Mouse (Mus musculus) heart, postnatal 4 days (tissue): ENCODE measurements around the gene Usp30. TPM values are rescaled to one million over a fixed set of nuclear protein-coding genes. Genes with fewer than 3 reads are reported as not detected.
A peak's percentile ranks its signal among the peaks of the same experiment; 100 is the strongest.

Experiments
- DNase-seq: peaks from one replicate; pipeline ENCODE4 v3.0.0; 2021
- total RNA-seq, 2 experiments: library from RNA; stranded (reverse); gene quantifications; 2 replicates each; pipeline ENCODE4 v1.2.3; 2021

Usp30 gene
- total RNA-seq, 2 experiments from 2014 or later = 15.9 to 17.8 TPM

DNA sequence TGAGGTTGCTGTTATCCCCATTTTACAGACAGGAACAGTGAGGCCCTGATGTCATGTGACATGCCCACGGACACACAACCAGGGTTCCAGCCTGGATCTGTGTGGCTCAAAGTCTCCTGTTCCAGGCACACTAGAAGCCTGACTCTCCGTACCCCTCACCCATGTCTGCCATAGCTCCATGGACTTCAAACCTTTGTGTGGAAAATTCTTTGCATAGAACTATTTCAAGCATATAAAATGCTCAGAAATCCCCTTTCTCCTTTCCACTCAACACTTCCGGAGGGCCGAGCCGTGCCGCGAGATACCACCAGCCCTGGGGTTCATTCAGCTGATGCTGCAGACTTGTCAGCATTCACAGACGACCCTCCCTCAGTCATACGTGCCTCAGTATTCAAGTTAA lies 2.3 kb downstream of the Usp30 start:
- DNase-seq = no peak

DNA sequence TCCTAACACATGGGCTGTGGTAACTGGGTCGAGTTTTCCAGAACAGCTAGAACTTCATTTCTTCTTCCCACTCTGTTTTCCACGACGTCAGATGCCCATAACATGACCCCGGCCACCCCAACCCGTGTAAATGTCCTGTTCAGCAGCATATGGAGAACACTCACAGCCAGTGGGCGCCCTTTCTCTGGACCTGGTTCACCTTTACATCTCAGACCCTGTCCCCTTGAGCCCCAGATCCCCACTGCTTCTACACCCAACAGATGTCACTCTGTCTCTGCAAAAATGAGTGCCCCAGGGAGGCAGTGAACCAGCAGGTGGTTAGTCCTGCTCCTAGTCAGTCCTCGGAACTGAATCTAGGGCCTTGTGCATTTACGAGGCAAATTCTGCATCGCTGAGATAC lies 2.7 kb downstream of the Usp30 start:
- DNase-seq = no peak

GRCm38 (mm10) chr5:114070858-114071257 lies 5.6 kb downstream of the Usp30 start:
- no peak for DNase-seq

GRCm38 (mm10) chr5:114072262-114072661 lies 7.0 kb downstream of the Usp30 start:
- DNase-seq = no peak

- DNase-seq = no peak
Measured at GRCm38 (mm10) chr5:114077009-114077408, 11.7 kb downstream of the Usp30 start.

DNA sequence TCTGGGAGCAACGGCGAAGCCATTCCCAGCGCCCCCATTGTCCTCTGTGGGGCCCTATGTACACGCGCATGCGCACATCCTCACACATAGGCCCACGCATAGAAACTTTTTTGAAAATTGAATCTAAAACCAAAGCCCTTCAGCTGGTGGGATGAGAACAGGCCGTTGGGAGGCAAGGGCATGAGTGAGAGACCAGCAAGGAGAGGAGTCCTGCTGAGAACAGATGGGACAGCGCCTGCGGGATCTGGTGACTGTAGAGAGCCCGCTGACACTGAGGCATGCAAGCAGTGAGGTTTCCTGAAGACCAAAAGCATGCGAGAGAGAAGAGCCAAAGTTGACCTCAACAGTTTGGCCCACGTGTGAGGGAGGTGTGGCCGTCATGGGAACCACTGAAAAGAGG lies 20.2 kb downstream of the Usp30 start:
- DNase-seq = no peak

GRCm38 (mm10) chr5:114087875-114088480 lies 22.7 kb downstream of the Usp30 start:
- no peak for DNase-seq

DNA sequence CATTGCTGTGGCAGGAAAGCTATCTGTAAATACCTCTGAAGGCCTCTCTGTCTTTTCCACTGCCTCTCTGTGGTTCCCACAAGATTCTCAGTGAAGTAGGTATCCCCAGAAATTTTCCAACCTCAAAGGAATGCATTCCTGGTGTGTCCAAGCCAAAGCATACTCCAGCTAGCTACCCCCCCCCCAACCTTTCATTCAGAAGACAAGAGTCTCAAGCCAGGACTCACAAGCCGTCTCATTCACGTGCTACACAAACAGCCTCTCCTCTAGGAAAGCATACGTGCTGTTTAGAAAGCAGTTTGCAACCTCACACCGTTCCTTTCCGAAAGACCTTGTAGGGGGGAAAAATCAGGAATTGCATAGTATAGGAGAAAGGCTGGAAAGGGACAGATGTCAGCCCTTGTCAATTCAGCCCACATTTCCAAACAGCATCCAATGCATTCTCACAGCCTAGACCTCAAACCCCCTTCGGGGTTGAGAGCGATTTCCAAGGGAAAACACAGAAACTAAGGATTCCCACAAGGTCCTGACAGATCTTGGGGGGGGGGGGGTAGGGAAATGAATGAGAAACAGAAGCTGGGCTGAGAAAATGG lies 25.3 kb downstream of the Usp30 start:
- no peak for DNase-seq

DNA sequence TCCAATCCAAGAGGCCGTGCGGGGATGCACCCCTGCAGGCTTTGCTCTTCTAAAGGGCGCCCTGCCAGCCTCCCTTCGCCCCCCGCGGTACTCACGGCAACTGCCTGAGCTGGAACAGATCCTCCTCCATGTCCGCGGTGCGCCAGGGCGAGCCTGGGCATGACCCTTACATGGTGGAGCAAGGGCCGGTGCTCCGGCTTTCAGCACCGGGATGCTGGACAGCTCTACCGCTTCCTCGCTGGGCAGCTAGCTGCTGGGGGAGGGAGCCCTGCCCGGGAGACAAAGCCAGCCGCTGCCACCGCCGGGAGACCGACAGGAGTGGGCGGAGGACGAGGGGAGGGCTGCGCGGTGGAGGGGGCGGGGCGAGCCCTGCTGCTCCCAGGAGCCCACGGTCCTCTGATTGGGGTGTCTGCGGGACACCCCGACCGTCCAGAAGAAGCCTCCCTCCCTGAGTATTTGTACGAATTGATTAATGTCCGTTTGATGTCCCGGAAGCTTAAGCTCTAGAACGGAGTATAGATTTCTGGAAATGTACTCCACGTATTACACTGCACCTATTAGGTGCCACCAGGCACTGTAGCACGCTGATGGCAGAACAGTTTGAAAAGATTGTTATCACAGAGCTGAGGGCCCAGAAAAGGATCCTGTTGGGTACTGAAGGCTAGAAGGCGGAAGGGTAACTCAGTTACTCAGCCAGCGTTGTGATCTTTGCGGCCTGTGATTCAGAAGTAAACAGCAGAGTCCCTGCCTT lies 26.0 kb downstream of the Usp30 start, which contains the start of gene Svop:
Gene Svop (minus strand): TSS at position 514 of the 751 bp plus-strand sequence.
- peak; percentile 89 for DNase-seq

DNA sequence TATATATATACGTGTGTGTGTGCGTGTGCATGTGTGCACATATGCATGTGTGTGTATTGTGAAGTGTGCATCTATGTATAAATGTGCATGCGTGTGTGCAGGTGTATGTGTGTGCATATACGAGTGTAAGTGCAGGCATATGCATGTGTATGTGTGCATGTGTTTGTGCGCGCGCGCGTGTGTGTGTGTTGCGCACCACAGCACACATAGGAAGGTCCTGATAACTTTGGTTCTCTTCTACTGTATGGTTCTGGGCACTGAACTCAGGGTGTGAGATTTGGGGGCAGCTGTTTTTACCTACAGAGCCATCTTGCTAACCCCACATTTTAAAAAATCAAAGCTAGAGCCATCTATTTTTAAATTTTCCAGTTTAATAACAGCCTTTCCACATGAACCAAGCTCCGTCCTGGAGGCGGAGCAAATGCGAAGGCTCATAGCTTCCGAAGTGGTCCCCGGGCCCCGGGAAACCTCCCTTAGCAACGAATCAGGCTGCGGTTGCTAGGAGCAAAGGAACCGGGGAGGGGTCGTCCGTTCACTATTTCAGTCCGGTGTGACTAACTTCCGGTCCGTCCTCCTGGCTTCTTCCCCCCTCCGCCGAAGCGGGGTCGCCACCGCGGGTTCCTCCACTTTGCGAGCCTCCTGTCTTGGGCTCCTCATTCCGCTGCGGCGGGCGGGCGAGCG lies 34.6 kb downstream of the Usp30 start:
- DNase-seq = peak; percentile 97

- peak; percentile 13 for DNase-seq
Measured at GRCm38 (mm10) chr5:114100390-114101099, 35.3 kb downstream of the Usp30 start.

DNA sequence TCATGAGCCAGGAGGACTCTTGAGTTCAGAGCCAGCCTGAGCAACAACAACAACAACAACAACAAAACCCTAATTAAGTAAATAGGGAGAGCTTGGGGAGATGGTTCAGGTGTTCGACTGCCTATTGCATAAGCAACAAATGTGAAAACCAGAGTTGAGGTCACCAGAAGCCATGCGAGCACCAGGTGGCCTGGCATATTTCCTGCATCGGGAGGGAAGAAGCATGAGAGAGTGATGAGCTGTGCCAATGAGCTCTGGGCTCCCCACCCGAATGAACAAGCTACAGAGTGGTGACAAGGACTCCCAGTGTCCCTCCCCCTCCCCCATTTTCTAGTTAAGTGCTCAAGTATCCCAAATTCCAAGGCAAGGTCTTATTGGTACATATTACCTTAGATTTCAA lies 36.6 kb downstream of the Usp30 start:
- DNase-seq = no peak

GRCm38 (mm10) chr5:114102807-114103206 lies 37.5 kb downstream of the Usp30 start:
- DNase-seq = no peak

DNA sequence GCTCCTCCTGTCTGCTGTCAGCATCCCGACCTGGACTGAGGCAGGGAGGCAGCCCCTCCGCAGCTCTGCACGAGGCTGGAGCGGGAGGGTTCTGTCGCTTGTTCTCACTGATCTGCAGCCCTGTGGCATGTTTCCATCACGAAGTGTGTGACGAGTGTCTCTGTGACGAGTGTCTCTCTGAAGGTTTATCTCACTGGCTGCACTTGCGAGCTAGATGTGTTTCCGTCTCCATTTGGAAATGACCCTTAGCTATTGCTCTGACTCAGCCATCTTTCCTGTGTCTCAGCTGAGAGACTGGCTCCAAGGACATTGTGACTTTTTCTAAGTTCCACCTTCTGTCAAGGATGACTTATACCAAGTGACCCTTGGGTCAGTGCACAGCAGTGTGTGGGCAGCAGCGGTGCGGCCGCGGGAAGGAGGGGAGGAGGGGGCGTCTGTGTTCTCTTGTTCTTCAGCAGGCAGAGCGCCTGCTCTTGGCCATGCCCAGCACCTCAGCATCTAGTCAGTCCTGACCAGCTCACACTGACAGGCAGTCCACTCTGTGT lies 41.2 kb downstream of the Usp30 start:
- no peak for DNase-seq

DNA sequence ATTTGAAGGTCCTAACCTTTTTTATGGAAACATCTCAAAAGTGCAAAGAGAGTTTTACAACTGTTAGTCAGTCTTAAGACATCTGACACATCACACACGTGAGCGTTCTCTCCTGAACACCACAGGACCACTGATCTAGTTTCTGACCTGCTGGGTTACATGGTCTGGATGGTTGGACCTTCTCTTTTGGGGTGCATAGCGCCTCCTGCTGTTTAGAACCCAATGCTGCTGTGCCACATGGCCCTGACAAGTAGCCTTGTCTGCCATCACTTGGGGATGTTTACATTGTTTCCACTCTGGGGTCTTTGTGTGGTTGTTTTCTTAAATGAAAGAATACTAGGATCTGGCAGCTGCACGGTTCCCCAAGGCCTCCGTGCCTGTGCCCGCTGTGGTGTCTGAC lies 48.1 kb downstream of the Usp30 start:
- no peak for DNase-seq

DNA sequence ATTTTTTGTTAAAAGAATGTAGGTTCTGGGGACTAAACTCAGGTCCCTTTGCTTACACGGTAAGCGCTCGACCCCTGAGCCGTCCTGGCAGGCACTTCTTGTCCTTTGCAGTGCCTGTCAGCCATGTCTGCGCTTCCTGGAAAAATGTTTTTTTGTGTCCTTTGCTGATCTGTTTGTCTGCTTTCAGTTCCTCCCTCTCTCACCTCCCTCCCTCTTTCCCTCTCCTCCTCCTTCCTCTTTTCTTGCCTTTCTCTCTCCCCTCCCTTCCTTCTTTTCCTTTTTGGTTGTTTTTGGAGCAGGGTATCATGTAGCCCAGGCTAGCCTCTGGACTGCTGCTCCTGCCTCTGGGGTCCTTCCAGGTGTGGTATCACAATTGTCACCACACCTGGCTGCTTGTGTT lies 49.8 kb downstream of the Usp30 start:
- no peak for DNase-seq

DNA sequence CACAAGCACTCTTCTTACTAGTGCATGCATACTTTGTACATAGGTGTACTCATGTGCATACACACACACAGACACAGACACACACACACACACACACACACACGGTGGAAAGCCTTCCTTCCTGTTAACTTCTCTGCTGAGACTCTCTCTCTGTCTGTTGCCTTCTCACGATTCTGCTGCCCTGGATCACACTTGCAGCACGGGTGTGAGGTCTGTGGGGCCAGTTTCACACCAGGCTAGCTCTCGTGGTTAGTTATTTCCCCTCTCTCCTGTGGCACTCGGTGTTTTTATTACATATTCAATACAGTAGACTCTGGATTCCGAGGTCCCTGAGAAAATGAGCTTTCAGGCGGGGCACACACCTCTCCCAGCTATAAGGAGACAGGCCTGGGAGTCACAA lies 51.3 kb downstream of the Usp30 start:
- DNase-seq = no peak

GRCm38 (mm10) chr5:114119806-114120205 lies 54.5 kb downstream of the Usp30 start:
- no peak for DNase-seq

GRCm38 (mm10) chr5:114126008-114126407 lies 60.7 kb downstream of the Usp30 start:
- no peak for DNase-seq

DNA sequence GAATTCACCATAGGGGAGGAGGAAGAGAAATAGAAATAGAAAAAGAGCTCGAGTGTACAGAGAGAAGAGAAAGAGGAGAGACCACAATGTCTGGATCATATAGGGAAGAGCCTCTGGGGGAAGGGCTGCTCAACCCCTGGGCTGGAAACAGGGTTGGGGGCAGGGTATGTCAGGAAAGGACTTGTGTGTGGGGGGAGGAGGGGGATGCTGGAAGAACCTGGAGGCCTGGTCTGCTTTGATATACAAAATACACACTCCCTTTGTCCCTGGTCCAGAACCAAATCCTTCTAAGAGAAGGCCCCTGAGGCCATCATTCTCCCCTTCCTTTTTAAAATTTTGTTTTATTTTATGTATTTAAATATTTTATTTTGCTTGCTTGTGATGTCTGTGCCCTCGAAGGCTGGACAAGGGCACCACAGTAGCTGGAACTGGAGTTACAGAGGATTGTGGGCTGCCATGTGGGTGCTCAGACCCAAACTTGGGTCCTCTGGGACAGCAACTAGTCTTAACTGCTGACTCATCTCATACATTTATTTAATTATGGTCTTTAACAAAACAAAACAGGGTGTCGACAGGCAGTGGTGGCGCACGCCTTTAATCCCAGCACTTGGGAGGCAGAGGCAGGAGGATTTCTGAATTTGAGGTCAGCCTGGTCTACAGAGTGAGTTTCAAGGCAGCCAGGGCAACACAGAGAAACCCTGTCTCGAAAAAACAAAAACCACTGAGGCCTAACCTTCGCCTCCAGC lies 61.4 kb downstream of the Usp30 start:
- DNase-seq = no peak
